Mouse (Mus musculus): ENCODE results near the gene Dcaf10. TPM values are rescaled to one million over a fixed set of nuclear protein-coding genes. Genes with fewer than 3 reads are reported as not detected.
"Not testable (repeated sequence)": the region's sequence is repeated elsewhere in the genome, so short reads cannot be mapped to it uniquely, and the experiment has no call there.

Dcaf10 gene
- total RNA-seq, 1 experiment from 2014 or later: 27.1 TPM

DNA sequence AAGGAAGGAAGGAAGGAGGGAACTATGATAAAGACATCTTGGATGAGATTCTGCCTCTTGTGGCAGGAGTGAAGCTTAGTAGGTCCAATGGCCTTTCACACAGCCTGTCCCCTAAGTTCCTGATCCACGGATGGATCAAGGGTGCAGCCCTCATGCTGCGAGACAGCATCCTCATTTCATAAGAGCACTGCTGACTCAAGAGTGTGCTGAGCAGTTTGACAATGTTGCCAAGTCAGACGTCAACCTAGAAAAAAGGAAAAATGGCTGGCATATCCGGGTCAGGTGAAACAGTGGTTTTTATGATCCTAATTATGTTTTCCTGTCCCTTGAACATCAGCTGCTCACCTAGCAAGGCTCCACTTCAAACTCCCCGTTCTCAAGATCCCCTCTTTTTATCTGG is 51.8 kb downstream of the Dcaf10 start:
- DNase-seq: no peak

GRCm38 (mm10) chr4:45396211-45396610 is 54.3 kb downstream of the Dcaf10 start:
- DNase-seq: not testable (repeated sequence)

GRCm38 (mm10) chr4:45398315-45398714 is 56.4 kb downstream of the Dcaf10 start:
- DNase-seq: not testable (repeated sequence)

DNA sequence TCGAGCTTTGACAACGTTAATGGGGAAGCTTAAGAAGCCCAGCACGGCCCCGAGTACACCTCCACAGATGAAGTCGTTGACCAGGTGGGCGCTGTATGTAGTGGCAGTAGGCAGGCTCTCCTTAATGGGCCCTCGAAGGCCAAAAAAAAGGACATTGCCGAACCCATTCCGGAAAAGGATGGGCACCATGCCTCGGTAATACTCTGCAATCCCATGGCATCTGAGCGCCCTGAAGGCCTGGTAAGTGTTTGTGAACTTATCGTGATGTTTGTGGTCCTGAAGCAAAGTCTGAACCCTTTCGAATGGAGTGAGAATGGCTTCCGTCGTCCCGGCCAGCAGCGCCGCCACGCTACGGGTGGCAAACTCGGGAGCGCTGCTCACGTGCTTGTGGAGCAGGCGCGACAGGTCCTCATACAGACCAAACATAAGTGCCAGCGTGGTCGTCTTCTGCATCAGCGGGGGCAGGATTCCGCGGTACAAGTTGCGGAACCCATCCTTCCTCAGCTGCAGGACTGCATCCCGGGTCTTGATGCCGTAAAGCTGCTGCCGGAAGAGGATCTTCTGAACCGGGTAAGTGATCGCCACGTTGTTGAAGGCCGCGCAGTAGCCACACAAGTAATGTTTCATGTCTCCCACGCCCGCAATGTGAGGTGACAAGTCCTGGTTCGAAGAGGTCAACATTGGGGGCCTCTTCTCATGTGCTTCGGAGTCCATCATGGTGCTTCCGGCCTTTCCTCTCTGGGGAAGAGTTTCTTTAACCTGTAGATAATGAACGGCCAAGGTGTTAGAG is 57.7 kb downstream of the Dcaf10 start:
- DNase-seq: no peak

GRCm38 (mm10) chr4:45402281-45402680 is 60.4 kb downstream of the Dcaf10 start:
- no peak for DNase-seq

DNA sequence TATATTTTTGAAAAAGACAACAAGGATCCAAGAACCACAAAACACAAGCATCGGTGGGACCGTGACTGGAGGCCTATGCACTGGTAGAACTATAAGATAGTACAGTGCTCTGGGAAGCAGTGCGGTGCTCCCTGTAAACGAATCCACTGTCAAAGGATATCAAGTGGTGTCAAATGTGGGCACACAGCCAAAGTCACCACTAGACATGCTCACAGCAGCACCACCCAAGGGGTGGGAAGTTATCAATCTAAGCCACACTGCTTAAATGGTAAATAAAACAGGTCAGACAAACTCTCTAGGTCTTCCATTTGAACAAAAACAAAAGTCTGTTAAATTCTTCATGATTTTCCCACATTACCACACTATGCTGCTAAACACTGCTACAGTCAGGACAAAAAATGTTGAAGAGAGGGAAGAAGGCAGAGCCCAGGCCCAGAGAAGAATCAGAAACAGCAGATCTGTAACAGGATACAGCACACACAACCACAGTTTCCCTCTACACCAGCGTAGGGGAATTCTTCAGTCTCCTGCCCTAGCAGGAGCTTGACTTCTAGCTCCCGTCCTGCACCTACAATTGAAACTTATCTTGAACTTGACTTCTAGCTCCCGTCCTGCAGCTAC is 61.1 kb downstream of the Dcaf10 start:
- no peak for DNase-seq

GRCm38 (mm10) chr4:45403499-45403878 is 61.6 kb downstream of the Dcaf10 start:
- no peak for DNase-seq

DNA sequence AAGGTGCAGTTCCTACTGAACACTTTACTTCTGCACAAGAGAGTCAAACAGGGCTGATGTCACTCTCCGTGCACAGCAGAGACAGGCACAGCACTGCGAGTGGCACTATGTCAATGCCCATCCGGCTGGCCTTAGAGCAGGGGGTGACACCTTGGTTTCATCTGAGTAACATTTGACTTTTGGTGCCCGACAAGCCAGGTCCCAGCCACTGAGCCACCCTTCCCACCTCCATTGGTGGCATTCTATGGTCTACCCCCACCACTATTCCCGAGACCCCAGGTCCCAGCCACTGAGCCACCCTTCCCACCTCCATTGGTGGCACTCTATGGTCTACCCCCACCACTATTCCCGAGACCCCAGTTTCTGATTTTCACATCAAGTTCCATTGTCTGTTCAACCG is 62.2 kb downstream of the Dcaf10 start:
- DNase-seq: no peak

DNA sequence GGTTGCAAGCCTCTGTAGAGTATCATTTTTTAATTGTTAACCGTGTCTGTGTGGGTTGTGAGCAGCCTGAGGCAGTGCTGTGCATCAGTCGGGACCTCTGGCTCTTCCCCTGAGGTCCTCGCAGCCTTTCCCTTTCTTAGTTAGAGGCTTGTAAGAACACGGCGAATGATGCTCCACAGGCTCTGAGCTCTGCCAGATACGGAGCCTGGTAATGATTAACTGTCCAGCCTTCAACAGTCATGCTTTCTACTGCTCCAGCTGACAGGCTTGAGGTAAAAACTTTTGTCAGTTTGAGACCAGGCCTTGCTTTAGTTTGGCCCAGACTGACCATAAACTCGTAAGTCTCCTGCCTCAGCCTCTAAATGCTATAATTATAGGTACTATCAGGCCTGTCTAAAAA is 63.4 kb downstream of the Dcaf10 start:
- DNase-seq: no peak

DNA sequence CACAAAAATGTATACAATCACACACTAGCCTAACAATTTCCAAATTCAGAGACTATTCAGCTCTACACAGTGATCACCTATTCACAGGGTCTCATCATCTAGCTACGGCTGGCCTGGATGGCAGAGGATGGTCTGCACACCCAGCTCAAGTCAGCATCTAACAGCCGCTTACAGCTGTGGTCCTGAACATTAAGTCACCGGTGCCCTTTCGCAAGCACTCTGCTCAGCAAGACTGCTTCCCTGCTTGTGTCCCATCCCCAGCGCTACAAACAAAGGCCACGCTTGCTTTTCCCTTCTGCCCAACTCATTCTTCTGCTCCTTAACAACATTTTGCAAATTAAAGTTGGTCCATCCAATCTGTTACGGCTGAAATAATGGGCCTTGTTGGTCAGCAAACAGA is 64.5 kb downstream of the Dcaf10 start:
- no peak for DNase-seq

GRCm38 (mm10) chr4:45407001-45407702 is 65.3 kb downstream of the Dcaf10 start:
- DNase-seq: no peak

- no peak for DNase-seq
These were observed 65.9 kb downstream of the Dcaf10 start for GRCm38 (mm10) chr4:45407703-45408334.

DNA sequence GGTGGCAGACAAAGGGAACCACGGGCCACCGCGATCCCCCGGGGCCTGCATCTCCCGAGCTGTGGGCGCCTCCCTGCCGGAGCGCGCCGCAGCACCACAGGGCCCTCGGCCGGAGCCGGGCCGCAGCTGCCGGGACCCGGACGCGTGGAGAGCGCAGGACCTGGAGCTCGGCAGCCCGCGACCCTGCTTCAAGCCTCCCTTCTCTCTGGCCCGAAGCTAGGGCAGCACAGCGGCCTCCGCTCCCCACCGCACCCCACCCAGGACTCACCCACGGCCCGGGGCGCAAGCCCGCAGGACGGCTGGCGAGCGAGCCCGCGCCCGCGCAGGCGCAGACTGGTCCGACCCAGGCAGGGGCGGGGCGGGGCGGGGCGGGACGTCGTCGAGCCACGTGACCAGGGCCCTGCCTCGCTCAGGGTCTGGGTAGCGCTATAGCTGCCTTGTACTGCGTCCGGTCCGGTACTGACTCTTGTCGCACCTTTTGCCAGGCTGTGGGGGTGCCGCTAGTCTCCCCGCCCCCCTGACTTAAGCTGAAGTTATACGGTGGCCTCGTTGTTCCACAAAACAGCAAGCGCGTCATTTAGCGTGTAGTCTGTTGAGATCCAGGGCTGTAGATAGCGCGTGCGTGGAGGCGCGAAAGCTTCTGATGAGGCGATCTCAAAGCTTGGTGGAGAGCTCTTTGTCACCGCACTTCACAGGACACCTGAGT is 66.7 kb downstream of the Dcaf10 start, which contains the start of gene Slc25a51:
TSS of gene Slc25a51 (minus strand) at position 340 of the 706 bp plus-strand sequence.
- peak; percentile 89 for DNase-seq

GRCm38 (mm10) chr4:45409270-45409669 is 67.4 kb downstream of the Dcaf10 start:
- peak; percentile 68 for DNase-seq

GRCm38 (mm10) chr4:45411181-45411790 is 69.4 kb downstream of the Dcaf10 start:
- no peak for DNase-seq

GRCm38 (mm10) chr4:45412433-45413192 is 70.7 kb downstream of the Dcaf10 start:
- peak; percentile 43 for DNase-seq

DNA sequence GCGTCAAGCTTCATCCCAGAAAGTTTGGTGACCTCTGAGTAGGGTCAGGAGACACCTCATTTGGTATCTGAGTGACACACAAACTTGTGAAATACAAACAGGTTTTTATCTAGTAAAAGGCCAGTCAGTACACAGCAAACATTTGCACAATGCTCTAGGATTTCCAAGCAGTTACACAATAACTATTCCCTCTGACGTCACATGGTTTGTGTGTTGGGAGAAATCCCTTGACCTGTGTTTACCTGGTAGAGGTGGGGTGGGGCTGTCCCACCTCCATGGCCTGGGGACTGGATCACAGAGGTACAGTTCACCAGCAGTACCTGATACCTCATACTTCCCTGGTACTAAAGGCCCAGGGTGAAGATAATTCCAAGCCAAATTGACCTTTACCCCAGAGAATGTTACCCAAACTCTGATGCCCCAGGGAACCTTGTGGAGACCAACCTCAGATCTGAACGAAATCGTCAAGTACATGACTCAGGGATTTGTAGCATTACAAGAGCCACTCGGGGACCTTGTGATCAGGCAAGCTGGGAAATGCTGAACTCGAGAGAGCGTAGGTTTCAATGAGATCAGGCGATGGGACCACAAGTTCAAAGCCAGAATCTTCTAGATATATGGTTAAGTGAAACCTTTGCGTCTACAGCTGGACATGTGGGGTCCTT is 71.9 kb downstream of the Dcaf10 start:
- no peak for DNase-seq

DNA sequence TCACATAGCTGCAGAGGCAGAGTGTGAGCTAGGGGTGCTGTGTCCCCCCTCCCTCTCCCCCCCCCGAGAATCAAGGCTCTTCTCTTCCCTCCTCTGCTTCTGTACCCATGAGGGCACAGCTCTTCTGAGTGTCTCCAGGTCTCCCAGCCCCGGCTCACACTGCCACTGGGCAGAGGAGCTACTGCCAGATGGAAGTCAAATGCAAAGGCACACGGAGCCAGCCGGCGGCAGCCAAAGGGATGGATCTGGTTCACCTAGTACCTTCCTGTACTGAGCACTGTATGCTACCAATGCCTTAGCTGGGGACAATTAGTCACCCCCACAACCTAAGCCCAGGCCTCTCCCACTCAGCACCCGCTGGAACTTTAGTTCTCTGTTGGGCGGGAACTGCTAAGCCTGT is 74.4 kb downstream of the Dcaf10 start:
- no peak for DNase-seq

DNA sequence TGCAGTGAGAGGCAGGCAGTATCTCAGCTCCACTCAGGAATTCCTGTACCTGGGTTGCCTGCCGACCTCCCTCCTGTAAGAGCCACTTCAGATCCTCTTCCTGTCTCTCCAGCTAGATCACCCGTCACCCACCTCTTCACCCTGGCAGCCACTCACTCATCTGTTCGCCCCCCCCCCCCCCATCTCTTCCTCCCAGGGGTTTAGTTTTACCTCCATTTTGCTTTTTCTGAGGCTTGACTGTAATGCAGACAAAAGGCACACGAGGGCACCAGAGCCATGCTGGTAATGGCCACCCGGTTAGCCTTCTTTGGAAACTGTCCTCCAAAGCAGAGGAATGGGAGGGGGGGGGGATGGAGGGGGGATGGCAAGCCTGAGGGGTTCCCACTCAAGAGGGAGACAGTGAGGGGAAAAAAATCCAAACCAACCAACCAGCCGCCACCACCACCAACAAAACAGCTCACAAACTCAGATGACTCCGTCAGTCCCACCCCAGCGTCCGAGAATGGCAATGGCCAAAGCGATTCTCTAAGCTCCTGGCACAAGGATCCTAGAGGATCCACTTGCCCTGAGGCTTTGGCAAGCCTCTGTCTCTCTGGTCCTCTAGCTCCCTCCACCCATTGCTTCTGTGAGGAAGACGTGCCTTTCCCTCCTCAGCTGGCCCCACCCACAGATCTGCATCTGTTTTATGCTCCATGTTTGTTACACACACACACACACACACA is 76.5 kb downstream of the Dcaf10 start:
- peak; percentile 43 for DNase-seq

- no peak for DNase-seq
These were observed 77.2 kb downstream of the Dcaf10 start for GRCm38 (mm10) chr4:45419051-45419450.
